Mouse (Mus musculus) lung, adult 2 months (tissue): ENCODE measurements around the gene Dop1a.
A peak's percentile ranks its signal among the peaks of the same experiment; 100 is the strongest.

Experiments used
- CTCF ChIP-seq: fragments of 200-500 bp; IDR thresholded peaks from 2 replicates; pipeline ENCODE4 v1.5.1; 2011; ENCODE audit warnings: mild to moderate bottlenecking, low read length, control low read depth; ENCODE audit not compliant: insufficient read depth
- POLR2A ChIP-seq: fragments of 200-500 bp; IDR thresholded peaks from 2 replicates; pipeline ENCODE4 v1.6.1; 2011; ENCODE audit warnings: low read depth, mild to moderate bottlenecking, control low read depth, low read length, borderline replicate concordance; ENCODE audit errors: extremely low read depth

DNA sequence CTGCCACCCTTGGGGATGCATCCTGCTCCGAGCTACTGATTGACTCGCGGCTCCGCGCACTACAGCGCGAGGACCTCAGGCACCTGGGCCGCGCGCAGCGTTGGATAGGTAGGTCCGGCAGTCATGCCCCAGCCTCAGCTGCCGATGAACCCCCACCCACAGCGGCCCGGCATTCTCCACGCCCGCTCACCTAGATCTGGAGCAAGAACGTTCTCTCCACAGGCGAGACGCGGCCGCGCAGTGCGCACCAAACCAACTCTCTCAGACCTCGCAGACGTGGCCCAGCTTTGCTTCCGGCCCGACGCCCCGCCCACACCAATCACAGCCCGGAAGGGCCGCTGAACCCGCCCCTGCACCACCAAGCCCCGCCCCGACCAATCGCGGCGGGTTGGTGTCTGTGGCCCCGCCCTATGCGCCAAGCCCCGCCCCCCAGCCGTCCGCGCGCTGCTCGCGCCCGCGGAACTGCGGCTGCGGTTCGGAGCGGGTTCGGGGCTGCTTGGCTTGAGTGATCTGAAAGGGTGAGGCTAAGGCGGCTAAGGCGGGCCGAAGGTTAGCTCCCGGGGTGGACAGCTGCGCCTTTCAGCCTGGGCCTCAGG, 104.7 kb downstream of the Dop1a start, which contains the start of the genes Pgm3 and Rwdd2a:
- TF ChIP-seq CTCF (no peak), POLR2A (peak; percentile 92; the same call in 1 of the 2 replicates)
